Mouse (Mus musculus) hindbrain, embryonic 12.5 days (tissue): ENCODE data around the gene Gm20708. TPM values are rescaled to one million over a fixed set of nuclear protein-coding genes. Genes with fewer than 3 reads are reported as not detected.
"Not testable (repeated sequence)": the region's sequence is repeated elsewhere in the genome, so short reads cannot be mapped to it uniquely, and the experiment has no call there.

ENCODE experiments used
- ATAC-seq: fragments of 200-750 bp; cut with Nextera tagmentation; 2 replicates; pipeline ENCODE4 v1.8.0; 2017; ENCODE audit warnings: moderate TSS enrichment; ENCODE audit not compliant: low FRiP score
- H3K27ac ChIP-seq: fragments of 300-500 bp; sonication (generic); 2 replicates; pipeline ENCODE4 v1.5.1; 2016; ENCODE audit warnings: mild to moderate bottlenecking
- H3K27me3 ChIP-seq: fragments of 300-500 bp; sonication (generic); 2 replicates; pipeline ENCODE4 v1.6.1; 2016; ENCODE audit warnings: mild to moderate bottlenecking
- H3K36me3 ChIP-seq: fragments of 300-500 bp; sonication (generic); 2 replicates; pipeline ENCODE4 v1.6.1; 2016; ENCODE audit warnings: mild to moderate bottlenecking
- H3K4me1 ChIP-seq: fragments of 300-500 bp; sonication (generic); 2 replicates; pipeline ENCODE4 v1.6.1; 2016
- H3K4me2 ChIP-seq: fragments of 300-500 bp; sonication (generic); replicated peaks from 2 replicates; pipeline ENCODE4 v1.6.1; 2016; ENCODE audit warnings: mild to moderate bottlenecking
- H3K4me3 ChIP-seq: fragments of 300-500 bp; sonication (generic); 2 replicates; pipeline ENCODE4 v1.5.1; 2016; ENCODE audit warnings: mild to moderate bottlenecking
- H3K9ac ChIP-seq: fragments of 300-500 bp; sonication (generic); 2 replicates; pipeline ENCODE4 v1.6.1; 2016; ENCODE audit warnings: mild to moderate bottlenecking, moderate library complexity
- H3K9me3 ChIP-seq: fragments of 300-500 bp; sonication (generic); replicated peaks from 2 replicates; pipeline ENCODE4 v1.6.1; 2016; ENCODE audit warnings: mild to moderate bottlenecking
- whole genome bisulfite sequencing: fragments of 180-500 bp; shearing (Covaris S2); methylation state at CpG from one replicate; pipeline ENCODE4 v1.1.7; 2016; 5-methylcytosine and 5-hydroxymethylcytosine counted together
- polyA plus RNA-seq: library from polyadenylated mRNA; unstranded; fragments of >200 nt; fragmentation: Nextera tagmentation; extraction: Ambion mirVana; gene quantifications from 2 replicates; pipeline ENCODE4 v1.2.1, GENCODE M21; 2016

Gene Gm20708
- polyA plus RNA-seq, 1 experiment from 2014 or later: 0.50 TPM

DNA sequence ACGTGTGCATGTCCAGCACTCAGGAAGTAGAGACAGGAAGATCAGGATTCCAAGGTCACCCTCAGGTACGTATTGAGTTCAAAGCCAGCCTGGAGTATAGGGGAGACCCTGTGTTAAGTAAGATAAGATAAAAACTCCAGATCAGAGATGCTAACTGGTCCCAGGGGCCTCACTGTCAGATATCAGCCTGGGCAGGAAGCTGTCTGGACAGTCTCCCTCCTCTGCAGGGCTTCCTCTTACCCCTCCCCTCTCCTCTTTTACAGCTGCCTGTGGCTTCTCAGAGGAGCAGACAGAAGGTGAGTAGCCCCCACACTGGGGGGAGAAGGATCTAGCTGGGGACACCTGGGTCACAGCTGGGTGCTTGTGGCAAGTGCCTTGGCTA lies 11.3 kb upstream of the Gm20708 start:
- Histone ChIP-seq H3K9ac (no peak overlapping the region), H3K9me3 (no peaks in the 10 kb centered on the region), H3K27ac (no peak overlapping the region), H3K4me2 (no peak overlapping the region), H3K27me3 (no peaks in the 10 kb centered on the region; the same call in 1 of the 2 replicates), H3K4me3 (no peak overlapping the region), H3K36me3 (no peaks in the 10 kb centered on the region), H3K4me1 (no peaks in the 10 kb centered on the region; the same call in 1 of the 2 replicates)
- WGBS: 60% methylated on average over 2 of the region's 2 CpGs
- no peak for ATAC-seq

GRCm38 (mm10) chr11:117799174-117799573 lies 10.3 kb upstream of the Gm20708 start:
- Histone ChIP-seq H3K4me2 (no peak overlapping the region), H3K4me3 (no peak overlapping the region), H3K36me3 (no peaks in the 10 kb centered on the region), H3K9me3 (no peaks in the 10 kb centered on the region), H3K4me1 (no peaks in the 10 kb centered on the region; the same call in 1 of the 2 replicates), H3K27me3 (no peaks in the 10 kb centered on the region; the same call in 1 of the 2 replicates), H3K9ac (no peak overlapping the region), H3K27ac (no peak overlapping the region)
- no peak for ATAC-seq
- WGBS: 73% methylated on average over 5 of the region's 5 CpGs

DNA sequence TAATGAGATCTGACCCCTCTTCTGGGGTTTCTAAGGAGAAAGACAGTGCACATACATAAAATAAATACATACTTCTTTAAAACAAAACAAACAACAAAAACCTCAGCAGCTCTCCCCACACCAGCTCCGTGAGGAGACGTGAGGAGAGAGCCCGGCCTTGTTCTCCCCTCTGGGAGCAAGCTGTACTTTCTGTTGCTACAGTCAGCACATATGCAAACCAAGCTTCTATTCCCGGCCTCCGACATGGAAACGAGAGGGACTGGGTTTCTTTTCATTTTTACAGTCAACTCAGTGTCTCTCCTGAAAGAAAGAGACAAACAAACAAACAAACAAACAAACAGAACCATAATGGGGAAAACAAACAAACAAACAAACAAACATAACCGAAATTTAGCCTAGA lies 9.4 kb upstream of the Gm20708 start:
- Histone ChIP-seq H3K27me3 (no peaks in the 10 kb centered on the region; the same call in 1 of the 2 replicates), H3K27ac (no peak overlapping the region), H3K4me2 (no peak overlapping the region), H3K4me1 (no peaks in the 10 kb centered on the region; the same call in 1 of the 2 replicates), H3K4me3 (no peak overlapping the region), H3K9ac (no peak overlapping the region), H3K36me3 (no peaks in the 10 kb centered on the region), H3K9me3 (no peaks in the 10 kb centered on the region)
- 82% methylated on average over 7 of the region's 7 CpGs for WGBS
- ATAC-seq: no peak

DNA sequence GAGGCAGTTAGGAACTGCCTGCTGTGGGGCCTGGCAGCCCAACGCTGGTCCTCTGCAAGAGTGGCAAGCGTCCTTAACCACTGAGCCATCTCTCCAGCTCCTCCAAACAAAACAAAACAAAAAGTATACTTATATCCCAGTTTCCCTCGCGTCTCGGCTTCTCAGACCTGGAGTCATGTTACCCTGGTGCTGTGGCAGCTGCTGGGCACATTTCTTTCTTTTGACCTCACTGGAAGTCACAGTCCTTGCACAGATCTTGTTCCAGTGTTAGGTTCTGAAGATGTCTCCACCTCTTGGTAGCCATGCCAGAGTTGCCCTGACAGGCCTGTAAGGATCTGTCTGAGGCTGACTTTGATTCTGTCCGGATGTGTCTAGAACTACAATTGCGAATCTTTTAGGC lies 7.8 kb upstream of the Gm20708 start:
- Histone ChIP-seq H3K9ac (no peak overlapping the region), H3K4me3 (no peak overlapping the region), H3K4me2 (no peak overlapping the region), H3K27ac (no peak overlapping the region), H3K27me3 (no peaks in the 10 kb centered on the region; the same call in 1 of the 2 replicates), H3K9me3 (no peaks in the 10 kb centered on the region), H3K4me1 (no peaks in the 10 kb centered on the region; the same call in 1 of the 2 replicates), H3K36me3 (no peaks in the 10 kb centered on the region)
- no peak for ATAC-seq
- WGBS: 69% methylated on average over 7 of the region's 7 CpGs

- Histone ChIP-seq H3K27ac (no peak overlapping the region), H3K4me2 (no peak overlapping the region), H3K4me3 (no peak overlapping the region), H3K36me3 (no peaks in the 10 kb centered on the region), H3K4me1 (no peaks in the 10 kb centered on the region; the same call in 1 of the 2 replicates), H3K27me3 (no peaks in the 10 kb centered on the region), H3K9ac (no peak overlapping the region), H3K9me3 (no peaks in the 10 kb centered on the region)
- 93% methylated on average over 3 of the region's 3 CpGs for WGBS
- ATAC-seq: no peak
Measured at GRCm38 (mm10) chr11:117803166-117803688, 6.2 kb upstream of the Gm20708 start.

- Histone ChIP-seq H3K27me3 (peaks cover 15% of the 10 kb centered on the region), H3K27ac (no peak overlapping the region), H3K9me3 (no peaks in the 10 kb centered on the region), H3K4me1 (peaks cover 17% of the 10 kb centered on the region), H3K4me2 (no peak overlapping the region), H3K9ac (no peak overlapping the region), H3K36me3 (no peaks in the 10 kb centered on the region), H3K4me3 (no peak overlapping the region)
- ATAC-seq: no peak
- 93% methylated on average over 6 of the region's 6 CpGs for WGBS
Measured at GRCm38 (mm10) chr11:117806781-117807180, 2.7 kb upstream of the Gm20708 start.

DNA sequence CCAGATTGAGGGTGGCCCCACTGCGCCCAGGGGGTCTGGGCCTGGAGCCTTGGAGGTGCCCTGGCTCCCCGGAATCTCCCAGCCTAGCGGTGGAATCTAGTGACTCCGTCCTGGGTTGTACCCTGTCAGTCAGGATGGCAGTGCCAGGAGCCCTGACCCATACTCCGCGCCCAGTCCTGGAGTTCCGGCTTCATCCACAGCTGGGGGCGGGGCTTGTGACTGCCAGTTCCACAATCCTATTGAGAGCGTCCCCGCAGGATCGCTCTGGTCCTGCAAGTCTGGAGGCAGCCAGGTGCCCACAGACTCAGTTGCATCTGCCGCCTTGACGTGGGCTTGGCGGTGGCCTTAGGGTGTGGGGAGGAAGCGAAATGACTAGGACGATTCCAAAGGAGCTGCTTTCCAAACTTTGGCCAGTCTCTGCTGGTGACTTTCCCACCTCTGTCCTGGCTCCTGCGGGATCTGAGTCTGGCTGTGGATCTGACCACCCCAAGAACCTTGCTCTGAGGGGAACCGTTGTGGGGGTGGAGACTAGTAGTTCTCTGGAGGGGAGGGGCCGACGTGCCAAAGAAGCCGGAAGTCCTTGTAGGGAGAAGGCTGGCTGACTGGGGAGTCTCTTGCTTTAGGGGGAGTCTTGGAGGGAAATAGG lies 1.1 kb downstream of the Gm20708 start:
- H3K4me1 ChIP-seq: peaks cover 17% of the 10 kb centered on the region
- H3K9ac ChIP-seq: peak overlapping the region; percentile 72
- no peaks in the 10 kb centered on the region for H3K9me3 ChIP-seq
- peaks cover 15% of the 10 kb centered on the region for H3K27me3 ChIP-seq
- ATAC-seq: peak; percentile 57
- peaks cover 24% of the 10 kb centered on the region for H3K36me3 ChIP-seq
- no peak overlapping the region for H3K27ac ChIP-seq
- peak overlapping the region; percentile 52 for H3K4me3 ChIP-seq
- H3K4me2 ChIP-seq: peak overlapping the region; percentile 97
- under 1% methylated on average over 21 of the region's 21 CpGs for WGBS

GRCm38 (mm10) chr11:117813867-117814266 lies 4.4 kb downstream of the Gm20708 start:
- ATAC-seq: no peak
- H3K27me3 ChIP-seq: peaks cover 15% of the 10 kb centered on the region
- no peak overlapping the region for H3K4me2 ChIP-seq
- no peak overlapping the region for H3K9ac ChIP-seq
- H3K27ac ChIP-seq: no peak overlapping the region
- WGBS: 88% methylated on average over 5 of the region's 5 CpGs
- peaks cover 17% of the 10 kb centered on the region for H3K4me1 ChIP-seq
- no peak overlapping the region for H3K4me3 ChIP-seq
- H3K36me3 ChIP-seq: peaks cover 33% of the 10 kb centered on the region
- H3K9me3 ChIP-seq: no peaks in the 10 kb centered on the region

GRCm38 (mm10) chr11:117814704-117815366 lies 5.4 kb downstream of the Gm20708 start:
- WGBS: 94% methylated on average over 6 of the region's 6 CpGs
- Histone ChIP-seq H3K9me3 (no peaks in the 10 kb centered on the region), H3K4me3 (no peak overlapping the region), H3K27ac (no peak overlapping the region), H3K4me2 (no peak overlapping the region), H3K27me3 (peaks cover 5% of the 10 kb centered on the region), H3K36me3 (peaks cover 34% of the 10 kb centered on the region), H3K4me1 (peaks cover 18% of the 10 kb centered on the region), H3K9ac (no peak overlapping the region)
- ATAC-seq: no peak

GRCm38 (mm10) chr11:117815850-117816249 lies 6.4 kb downstream of the Gm20708 start:
- not testable (repeated sequence) for ATAC-seq, H3K9ac ChIP-seq, H3K27me3 ChIP-seq, H3K4me2 ChIP-seq, H3K27ac ChIP-seq, H3K9me3 ChIP-seq, H3K4me1 ChIP-seq, H3K4me3 ChIP-seq
- H3K36me3 ChIP-seq: peaks cover 34% of the 10 kb centered on the region
- WGBS: 86% methylated on average over 9 of the region's 9 CpGs

DNA sequence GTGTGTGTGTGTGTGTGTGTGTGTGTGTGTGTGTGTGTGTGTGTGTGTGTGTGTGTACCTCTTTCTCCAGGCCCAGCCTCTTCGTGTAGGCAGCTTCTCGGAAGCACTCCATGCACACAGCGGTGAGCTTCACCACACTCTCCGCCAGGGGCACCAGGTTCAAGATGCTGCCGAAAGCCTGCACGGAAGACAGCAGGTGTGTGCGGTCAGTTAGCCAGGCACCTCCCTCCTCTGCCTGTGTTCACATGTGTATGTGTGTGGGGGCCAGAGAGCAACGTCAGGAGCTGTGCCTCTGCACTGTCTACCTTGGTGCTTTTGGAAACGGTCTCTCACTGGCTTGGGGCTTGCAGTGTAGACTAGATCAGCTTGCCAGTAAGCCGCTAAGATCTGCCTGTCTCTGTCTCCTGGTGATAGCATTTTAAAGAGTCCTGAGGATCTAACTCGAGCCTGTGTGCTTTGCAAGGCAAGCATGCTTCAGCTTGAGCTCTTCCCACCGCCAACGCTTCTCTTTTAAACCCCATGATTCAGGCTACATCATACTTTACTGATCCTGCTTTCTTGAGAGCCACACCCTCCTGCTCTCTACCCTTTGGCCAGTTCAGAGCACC lies 7.0 kb downstream of the Gm20708 start:
- Histone ChIP-seq H3K4me2 (no peak overlapping the region), H3K27me3 (no peaks in the 10 kb centered on the region), H3K4me1 (peaks cover 4% of the 10 kb centered on the region; the same call in 1 of the 2 replicates), H3K36me3 (peaks cover 34% of the 10 kb centered on the region), H3K4me3 (no peak overlapping the region), H3K27ac (no peak overlapping the region), H3K9ac (no peak overlapping the region), H3K9me3 (no peaks in the 10 kb centered on the region)
- 92% methylated on average over 13 of the region's 13 CpGs for whole genome bisulfite sequencing
- ATAC-seq: no peak

- Histone ChIP-seq H3K36me3 (peaks cover 24% of the 10 kb centered on the region), H3K4me3 (no peak overlapping the region), H3K9ac (no peak overlapping the region), H3K9me3 (no peaks in the 10 kb centered on the region), H3K27ac (peak overlapping the region; percentile 23; the same call in 1 of the 2 replicates), H3K4me1 (peaks cover 6% of the 10 kb centered on the region), H3K4me2 (no peak overlapping the region), H3K27me3 (no peaks in the 10 kb centered on the region)
- WGBS: 74% methylated on average over 8 of the region's 8 CpGs
- ATAC-seq: no peak
Measured at GRCm38 (mm10) chr11:117819095-117819494, 9.6 kb downstream of the Gm20708 start.
